Mouse (Mus musculus): ENCODE data around the gene Brd7.
A peak's percentile ranks its signal among the peaks of the same experiment; 100 is the strongest.

The Brd7 gene

DNA sequence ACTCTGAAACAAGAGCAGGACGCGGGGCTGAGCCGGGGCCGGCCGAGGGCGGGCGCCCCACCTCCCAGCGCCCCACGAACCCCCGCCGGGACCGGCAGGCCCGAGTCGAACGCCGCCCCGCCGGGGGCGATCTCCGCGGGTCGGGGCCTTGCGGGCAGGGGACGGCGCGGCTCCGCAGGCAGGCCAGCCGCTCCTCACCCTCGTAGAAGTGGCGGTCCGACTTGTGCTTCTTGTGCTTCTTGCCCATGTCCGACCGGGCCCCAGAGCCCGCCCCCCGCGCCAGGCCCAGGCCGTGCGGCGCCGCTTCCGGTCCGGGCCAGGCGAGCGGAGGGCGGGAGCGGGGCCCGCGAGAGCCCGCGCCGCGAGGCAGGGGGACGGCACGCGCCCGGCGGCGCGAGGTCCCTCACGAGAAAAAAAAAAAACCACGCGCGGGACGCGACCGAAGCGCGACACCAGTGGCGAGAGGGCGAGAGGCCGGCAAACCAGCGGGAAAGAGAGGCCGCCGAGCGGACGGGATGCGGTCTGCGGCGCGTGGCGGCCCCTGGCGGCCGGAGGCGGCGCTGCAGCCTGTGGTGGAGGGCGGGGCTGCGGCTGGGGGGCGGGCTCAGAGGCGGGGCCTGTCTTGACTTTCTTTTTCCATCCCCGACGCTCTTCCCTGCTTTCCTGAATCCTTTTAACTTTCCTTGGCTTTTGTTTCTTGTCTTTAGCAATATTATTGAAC, at the start of gene Brd7:
Gene Brd7, minus strand, starts transcription at position 487 of the 721 bp plus-strand sequence.
- DNase-seq (ENCODE audit: low read depth, low spot score), result peak; percentile 59

DNA sequence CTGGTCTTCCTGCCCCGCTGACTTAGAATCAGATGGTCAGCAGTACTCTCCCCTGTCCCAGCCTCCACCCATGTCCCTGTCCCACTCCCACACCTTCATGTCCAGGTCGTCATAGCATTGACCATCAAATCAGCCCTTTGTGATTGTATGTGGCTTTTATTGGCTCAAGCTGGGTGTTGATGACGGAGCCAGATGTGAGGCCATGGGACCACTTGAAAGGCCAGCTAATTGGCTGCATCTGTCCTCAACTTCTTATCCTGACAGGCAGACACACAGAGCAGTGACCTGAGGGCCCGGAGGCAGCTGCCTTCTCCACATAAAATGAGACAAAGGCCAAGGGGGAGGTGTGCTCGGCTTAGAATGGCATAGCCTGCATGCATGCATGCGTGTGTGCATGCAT, 49.5 kb upstream of the Brd7 start:
- no peak for DNase-seq (ENCODE audit: low read depth, low spot score)

DNA sequence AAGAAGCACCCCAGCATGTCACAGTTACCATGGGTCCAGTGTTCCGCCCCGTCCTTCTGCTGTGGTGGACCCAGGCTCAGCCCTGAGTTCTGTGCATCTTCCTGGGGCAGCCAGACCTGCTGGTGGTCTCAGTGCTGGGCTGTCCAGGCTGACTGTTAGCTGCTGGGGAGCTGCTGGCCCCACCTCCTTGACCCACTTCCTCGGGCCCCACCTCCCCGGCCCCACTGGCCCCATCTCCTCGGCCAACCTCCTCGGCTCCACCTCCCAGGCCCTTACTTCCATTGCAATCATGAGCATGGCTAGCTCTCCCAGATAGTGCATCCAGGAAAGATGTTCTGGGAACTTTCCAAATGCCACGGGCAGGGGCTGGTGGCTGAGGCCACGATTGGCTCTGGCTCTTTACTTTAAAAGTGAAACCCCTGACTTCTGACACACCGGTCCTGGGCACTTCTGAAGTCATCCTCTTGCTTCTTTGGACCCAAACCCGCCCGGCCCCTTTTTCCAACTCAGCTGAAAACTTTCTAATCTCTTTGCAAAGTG, 47.5 kb upstream of the Brd7 start:
- no peak for DNase-seq (ENCODE audit: low read depth, low spot score)

DNA sequence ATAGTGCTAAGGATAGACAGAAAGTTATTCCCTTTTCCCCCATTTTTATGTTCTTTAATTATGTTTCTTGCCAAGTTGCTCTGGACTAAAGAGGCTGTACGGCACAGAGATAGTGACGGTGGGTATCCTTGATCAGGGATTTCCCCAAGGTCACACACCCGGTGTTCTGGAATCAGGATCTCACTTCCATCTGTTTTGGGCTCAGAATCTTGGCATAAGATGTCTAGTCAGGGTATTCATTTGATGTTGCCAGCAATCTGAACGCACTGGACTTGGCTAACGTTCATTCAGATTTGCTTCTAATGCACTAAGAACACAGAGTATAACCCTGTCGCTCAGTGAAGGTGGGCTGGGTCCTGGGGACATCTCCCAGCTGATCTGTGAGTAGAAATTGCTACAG, 45.7 kb upstream of the Brd7 start:
- no peak for DNase-seq (ENCODE audit: low read depth, low spot score)

DNA sequence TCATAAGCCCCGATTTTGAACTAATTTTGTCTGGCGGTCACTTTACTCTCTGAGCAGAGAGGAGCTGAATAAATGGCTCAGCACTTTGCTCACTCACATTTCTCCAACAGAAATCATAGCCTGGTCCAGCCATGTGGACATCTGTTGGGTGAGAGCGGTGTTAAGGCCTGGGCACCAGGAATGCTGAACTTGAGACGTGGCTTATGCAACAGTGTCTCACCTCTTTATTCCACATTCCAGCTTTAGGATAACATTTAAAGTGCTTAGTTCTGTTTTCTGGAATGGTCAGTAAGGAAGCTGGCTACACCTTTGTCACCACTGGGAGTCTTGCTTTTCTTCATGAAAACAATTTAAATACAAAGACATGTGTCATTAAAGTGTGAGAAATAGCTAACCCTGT, 36.1 kb upstream of the Brd7 start:
- no peak for DNase-seq (ENCODE audit: low read depth, low spot score)

DNA sequence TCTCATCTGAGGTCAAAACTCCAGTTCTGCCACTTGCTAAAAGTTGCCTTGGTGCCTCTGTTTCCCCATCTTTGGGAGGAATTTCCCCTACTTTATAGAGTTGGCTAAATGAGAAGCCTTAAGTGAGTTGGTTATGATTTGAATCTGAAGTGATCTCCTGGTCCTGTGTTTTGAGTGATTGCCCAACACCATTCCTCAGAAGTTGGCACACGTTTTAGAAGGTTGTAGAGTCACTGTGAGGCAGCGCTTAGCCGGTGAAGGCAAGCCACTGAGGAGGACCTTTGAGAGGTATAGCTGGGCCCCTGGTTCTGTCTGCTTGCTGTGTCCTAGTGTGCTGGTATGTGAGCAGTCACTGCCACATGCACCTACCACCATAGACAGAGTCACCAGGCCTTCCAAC, 31.3 kb upstream of the Brd7 start:
- DNase-seq (ENCODE audit: low read depth, low spot score), result no peak

DNA sequence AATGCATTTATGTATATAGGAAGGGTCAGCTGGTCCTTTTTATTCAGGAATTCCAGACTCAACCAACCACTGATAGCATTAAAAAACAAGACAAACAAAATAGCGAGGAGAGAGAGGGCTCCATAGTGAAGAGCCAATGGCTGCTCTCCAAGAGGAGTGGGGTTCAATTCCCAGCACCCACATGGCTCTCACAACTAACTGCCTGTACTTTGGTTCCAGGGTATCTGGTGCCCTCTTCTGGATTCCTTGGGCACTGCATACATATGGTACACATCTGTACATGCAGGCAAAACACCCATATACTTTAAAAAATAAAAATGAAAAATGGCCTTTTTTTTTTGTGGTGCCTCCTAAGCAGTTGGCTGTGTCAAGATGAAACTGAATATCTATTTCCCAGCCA, 28.8 kb upstream of the Brd7 start:
- DNase-seq (ENCODE audit: low read depth, low spot score), result no peak

DNA sequence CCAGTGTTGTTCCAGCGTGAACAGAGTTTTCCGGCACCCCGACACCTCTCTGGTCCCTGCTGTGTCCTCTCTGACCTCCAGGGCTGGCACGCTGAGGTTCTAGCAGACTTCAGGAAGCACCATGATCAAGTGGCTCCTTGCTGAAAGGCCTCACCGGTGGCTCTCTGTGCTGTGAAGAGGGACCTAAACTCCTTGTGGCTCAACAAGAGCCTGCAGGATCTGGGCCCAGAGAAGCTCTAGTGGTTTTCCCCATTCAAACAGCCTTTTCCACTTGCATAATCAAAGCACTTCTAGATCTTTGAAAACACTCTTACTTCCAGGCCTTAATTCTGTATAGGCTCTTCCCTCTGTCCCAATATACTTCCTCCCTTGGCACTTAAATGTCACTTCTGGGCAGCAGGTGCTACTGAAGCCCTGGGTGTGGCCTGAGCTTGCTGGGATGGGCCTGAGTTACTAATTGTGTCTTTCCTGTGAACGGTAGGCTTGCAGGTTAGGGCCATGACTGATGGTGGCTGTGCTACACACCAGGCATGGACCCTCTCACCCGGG, 26.8 kb upstream of the Brd7 start:
- no peak for DNase-seq (ENCODE audit: low read depth, low spot score)

DNA sequence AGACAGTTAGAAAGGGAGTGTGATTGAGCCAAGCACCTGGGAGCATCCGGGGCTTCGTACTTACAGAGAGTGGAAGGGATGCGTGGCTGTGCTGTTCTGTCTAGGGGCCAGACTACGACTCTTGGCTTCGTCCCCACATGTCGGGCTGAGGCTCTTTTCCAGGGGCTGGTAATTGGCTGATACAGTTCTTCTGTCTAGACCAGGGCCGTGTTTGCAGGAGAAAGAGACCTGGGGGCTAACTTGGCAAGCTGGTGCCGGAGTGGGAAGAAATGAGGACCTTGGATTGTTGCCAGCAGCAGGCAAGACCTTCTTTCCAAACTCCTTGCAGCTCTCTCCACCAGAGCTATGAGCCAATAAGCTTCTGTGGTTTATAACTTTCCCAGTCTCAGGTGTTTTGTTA, 25.9 kb upstream of the Brd7 start:
- no peak for DNase-seq (ENCODE audit: low read depth, low spot score)

DNA sequence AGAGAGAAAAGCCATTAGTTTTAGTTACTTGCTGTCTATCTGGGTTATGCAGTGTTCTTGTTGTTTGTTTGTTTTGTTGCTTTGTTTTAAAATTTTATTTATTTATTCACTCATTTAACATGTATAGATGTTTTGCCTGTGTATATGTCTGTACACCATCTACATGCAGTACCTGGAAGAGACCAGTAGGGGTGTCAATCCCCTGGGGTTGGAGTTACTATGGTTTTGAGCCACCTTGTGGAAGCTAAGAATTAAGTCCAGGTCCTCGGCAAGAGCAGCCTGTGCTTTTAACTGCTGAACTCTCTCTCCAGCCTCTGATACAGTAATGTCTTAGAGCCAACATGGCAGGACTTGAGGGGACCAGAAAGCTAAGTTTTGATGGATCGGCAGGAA, 21.2 kb upstream of the Brd7 start:
- DNase-seq (ENCODE audit: low read depth, low spot score), result no peak

DNA sequence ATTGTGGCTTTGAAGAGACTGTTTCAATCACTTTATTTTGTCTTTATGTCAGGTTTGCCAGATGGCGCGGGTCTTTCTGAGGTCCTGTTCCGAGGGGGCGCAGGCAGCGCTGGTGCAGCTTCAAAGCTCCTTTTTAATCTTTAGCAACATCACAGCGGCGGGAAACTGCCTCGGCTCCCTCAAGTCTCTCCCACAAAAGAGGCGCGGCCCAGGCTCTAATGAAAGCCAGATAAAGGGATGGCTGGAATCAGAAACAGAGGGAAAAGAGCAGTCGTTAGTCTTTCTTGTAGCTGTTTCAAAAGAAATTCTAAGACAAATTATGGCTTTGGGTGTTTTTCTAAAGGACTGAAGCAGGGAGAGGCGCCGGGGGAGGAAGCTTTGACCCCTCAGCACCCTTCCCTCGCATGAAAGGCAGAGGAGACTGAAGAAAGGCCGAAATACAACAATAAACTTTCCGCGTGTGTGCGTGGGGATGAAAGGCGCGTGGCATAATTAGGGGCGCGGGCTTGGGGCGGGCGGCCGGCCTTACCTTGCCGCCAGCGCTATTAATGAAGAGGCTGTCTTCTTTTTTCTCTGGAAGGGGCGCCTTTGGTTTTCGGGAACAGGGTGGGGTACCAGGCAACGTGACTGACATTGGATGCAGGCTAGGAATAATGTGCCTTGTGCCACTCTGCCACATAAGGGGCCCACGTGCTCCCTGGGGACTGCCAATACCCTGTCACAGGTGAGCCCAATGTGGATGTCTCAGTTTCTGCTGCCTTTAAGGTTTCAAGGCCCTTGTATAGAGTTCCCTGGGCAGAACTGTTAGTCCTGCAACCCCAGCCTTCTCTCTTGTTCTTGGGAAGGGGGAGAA, 20.5 kb upstream of the Brd7 start:
- DNase-seq (ENCODE audit: low read depth, low spot score), result no peak

DNA sequence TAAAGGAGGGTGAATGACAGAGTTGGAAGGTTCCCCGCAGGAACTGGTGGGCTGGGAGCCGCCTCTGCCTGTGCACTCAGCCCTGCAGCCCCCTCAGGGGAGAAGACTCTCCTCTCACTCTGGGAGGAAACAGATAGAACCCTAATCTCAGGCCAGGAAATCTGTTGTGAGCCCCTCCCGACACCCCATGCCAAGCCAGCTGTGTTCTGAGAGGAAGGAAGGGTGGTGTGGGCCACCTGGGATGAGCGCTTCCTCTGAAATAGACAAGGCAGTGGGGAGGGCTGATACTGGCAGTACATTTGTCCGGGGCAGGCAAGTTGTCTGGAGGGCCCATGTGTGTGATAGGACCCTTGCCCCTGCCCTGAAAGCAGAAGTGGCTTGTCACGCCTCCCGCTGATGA, 18.5 kb upstream of the Brd7 start:
- DNase-seq (ENCODE audit: low read depth, low spot score), result no peak

DNA sequence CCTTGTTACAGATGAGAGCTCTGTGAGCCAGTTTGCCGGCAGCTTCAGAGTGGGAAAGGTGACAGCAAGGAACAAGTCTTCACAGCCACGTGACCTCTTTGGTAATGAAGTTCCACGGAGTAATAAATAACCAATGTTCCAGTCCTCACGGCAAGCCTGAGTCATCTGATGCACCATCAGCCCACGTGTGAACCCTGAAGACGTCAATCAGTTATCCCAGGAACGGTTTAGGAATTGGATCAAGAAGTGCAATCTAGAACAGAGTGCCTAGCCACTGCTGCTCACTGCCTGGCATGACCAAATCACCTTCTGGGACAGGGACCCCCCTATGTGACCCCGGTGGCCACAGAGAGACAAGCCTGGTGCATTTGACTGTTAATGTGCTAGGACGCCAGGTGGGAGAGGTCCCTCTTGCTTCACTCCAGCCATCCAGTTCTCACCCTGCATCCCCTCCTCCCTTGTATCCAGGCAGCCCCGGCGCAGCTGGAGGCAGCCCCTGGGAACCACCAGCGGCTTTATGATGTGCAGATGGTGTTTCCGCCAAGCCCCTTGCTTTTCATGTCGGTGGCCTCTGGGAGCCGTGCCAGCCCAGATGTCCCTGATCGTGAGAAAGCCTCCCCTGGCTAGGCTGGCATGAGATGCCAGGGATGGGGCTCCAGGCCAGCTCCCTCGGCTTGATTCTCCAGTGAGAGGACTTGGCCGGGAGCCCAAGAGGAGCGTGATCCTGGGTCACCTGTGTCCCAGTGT, 15.0 kb upstream of the Brd7 start:
- DNase-seq (ENCODE audit: low read depth, low spot score), result peak; percentile 49

DNA sequence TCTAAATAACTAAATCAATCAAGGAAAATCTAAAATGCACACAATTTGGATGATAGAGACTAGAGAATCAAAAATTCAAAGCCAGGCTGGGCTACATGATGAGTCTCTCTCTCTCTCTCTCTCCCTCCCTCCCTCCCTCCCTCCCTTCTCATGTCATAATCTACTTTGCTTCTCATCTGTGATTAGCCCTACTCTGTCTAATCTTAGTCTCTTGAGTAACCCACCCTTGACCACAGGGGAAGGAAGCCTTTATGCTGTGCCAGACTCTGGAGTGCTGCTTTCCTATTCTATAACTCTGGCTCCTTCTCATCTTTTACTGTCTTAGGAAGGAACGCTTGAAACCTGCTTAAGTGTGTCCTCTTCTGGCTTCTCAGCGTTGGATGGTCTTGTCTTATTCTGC, 9.5 kb upstream of the Brd7 start:
- no peak for DNase-seq (ENCODE audit: low read depth, low spot score)

DNA sequence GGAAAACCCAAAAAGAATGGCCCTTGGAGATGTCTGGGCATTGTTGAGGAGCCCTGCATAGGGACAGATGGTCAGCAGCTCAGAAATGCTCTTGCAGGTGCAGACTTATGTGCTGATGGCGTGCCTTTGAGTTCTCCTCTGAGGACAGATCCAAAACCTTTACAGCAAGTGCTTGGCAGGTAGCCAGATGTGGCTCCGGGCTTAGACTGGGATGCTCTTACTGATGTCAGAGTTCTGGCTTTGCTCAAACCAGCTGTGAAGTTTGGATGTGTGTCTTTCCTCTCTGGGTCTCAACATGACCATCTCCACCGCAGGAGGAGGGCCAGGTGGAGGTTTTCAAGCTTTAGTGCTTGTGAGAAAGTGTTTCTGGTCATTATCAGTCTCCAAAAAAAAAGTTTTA, 7.8 kb upstream of the Brd7 start:
- no peak for DNase-seq (ENCODE audit: low read depth, low spot score)

DNA sequence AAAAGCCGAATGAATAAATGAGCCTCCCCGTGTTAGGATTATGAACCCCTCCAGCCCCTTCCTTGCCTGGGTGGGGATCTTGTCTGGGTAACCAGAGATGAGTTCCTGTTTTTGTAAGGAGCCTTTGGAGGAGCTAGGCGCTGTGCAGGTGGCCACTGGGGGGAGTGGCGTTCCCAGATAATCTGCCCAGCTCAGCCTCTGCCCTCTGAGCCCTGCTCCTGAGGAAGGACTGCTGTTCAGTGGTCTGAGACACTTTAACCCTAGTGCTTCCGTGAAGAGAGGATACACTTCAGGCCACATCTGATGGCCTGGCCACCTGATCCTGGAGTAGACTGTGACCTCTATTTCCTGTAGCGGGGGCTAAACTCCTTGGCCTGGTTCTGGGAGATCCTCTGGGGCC, 7.2 kb upstream of the Brd7 start:
- DNase-seq (ENCODE audit: low read depth, low spot score), result no peak

DNA sequence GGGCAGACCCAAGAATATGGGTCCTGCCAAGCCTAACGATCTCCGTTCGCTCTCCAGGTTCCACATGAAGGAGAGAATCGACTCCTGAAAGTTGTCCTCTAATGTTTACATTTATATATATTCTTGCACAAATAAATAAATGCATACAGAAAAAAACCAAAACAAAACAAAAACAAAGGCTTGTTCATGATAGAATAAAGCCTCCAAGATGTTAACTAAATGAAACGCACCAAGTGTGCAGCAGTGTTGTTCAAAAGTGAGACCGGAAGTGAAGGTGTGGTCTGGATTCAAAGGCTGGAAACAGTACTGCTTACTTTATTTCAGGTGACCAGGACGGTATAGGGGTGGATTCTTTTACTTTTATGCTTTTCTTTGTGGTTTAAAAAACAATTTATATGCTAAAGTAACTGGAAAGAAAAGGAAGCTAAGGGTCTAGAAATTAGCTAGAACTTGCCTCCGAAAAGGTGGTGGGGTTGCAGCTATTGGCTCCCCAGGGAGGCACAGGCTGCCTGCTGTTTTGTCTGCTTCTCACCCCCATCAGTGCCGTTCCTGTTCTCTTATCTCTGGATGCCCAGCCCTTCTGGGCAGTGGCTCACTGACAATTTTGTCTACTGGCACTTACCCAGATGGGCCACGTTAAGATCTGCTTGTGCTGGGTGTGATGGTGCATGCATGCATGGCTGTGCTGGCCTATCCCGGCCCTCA, 604 bp upstream of the Brd7 start:
- DNase-seq (ENCODE audit: low read depth, low spot score), result no peak

DNA sequence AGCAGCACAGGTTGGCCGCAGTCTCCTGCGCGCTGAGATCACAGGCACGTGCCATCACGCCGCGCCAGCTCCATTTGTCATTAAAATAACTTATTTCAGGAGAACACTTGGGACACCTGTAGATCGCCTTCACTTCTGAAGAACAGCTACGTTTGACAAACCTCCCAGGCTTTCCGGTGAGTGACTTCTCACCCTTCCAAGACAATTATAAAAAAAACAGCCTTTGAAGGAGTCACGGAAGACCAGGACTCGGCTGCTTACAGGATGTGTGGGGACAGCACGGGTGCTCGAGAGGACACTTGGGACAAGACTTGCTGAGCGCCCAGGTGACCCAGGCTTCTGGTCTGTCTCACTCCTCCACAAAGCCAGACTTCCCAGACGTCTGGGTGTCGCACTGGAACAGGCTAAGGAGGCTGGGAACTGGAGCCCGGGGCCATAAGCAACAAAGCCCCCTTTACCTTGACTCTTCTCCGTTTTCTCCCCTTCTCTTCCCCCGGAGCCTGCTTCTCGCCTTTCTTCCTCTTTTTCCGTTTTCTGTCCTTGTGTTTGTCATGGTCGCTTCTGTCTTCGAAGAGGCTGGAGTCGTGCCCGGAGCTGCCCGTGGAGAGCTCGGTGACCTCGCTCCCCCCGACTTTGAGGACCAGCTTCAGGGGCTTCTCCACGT, 818 bp downstream of the Brd7 start:
- DNase-seq (ENCODE audit: low read depth, low spot score), result no peak

DNA sequence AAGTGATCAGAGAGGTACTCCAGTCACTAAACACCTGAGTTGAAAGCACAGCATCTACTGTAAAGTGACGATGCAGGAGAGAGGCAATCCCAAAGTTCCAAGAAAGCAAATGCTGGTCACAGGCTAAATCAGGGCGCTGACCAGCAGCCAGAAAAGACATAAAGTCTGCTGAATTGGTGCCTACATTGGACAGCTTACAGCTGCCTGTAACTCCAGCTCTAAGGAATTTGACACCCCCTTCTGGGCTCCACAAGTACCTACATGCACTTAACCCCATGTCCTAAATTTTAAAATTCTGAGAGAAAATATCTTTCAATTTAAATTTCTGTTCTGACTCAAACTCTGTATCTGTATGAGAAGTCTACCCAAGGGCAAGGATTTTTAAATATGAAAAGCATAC, 2.0 kb downstream of the Brd7 start:
- DNase-seq (ENCODE audit: low read depth, low spot score), result no peak

DNA sequence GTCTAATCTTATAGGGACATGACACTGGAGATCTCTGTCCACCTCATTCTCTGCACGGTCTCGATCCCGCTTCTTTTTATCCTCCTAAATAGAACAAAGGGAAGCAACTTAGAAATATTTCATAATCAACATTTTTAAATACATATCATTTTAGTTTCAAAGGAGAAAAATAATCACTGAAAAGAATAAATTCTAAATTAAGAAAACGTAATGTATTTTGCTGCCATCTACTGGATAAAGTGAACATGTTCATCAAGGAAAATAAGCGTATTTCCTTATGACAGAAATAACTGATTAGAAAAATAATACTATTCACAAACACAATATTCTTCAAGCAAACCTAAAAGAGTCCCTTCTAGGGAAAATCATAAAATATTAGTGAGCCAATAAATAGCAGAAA, 4.0 kb downstream of the Brd7 start:
- no peak for DNase-seq (ENCODE audit: low read depth, low spot score)

Measured in brain, embryonic 18.5 days (tissue).